Mouse (Mus musculus): ENCODE measurements around the gene Gm20388. TPM values are rescaled to one million over a fixed set of nuclear protein-coding genes. Genes with fewer than 3 reads are reported as not detected.
A peak's percentile ranks its signal among the peaks of the same experiment; 100 is the strongest.

The Gm20388 gene
- total RNA-seq, 2 experiments from 2014 or later: 18.6 TPM; not detected in 1

DNA sequence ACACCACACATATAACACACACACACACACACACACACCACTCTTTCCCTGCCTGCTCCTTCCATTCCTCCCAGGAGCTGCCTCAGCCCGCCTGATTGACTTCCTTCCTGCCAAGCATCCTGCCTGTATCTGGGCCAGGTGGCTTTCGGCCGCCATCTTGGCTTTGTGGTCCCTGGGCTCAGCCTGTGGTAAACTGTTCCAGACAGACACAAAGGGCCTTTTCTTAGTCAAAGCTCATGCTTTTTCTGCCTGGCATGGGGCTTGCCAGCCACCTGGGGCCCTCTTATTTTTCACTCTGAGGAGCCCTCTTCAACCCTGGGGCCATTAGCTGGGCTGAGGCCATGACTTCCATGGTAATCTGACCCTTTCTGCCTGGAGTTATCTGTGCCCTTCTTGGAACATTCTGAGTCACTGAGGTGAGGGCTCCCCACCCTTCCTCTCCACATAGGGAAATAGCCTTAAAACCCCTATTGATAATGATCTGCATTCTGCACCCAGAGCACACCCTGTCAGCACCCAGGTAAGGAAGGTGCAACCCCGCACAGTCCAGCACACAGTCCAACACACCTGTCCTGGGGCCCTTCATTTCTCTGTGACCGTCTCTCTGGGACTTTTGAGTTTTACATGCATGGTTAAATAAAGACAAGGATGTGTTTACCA is 122.0 kb downstream of the Gm20388 start:
- intact Hi-C loops (cut with DNase I): no loop called here
- DNase-seq (ENCODE audit: low spot score in 2 of 2): no peak

DNA sequence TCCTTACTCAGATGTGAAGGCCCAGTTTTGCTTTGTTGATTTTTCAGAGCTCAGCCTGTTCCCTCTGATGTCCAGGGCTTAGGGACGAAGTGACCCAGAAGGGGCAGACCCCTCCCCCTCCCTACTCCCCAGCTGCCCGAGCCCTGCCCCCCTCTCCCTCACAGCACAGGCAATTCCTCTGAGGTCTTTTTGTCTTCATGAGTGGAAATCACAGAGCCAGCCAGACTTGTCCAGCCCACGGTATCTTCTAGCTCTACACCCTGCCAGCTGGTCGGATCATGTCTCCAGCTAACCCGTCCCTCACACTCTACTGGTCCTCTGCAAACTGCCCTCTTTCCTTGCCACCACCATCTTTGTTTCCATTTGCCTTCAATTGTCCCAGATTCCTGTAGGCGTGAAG is 123.8 kb downstream of the Gm20388 start:
- DNase-seq (ENCODE audit: low spot score in 2 of 2): peak in 1 of 2 experiments; percentile 39
- intact Hi-C loops (cut with DNase I): no loop called here

DNA sequence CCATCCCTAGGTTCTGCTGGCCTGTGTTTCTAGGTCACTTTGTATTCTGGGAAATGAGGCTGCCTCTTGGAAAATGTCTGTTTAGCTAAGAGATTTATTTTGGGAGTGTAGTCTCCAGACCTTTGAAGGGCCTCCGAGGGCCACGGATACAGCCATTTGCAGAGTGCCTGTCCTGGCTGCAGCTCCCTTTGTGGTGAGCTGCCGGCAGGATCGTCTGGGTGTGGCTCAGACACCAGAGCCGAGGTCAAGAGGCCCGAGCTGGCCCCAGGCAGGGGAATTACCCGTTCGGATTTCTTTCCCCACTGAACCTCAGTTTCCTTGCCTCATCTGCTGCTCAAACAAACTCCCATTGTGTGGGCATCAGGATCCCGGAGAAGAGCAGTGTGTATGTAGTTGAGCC is 125.5 kb downstream of the Gm20388 start:
- DNase-seq (ENCODE audit: low spot score in 2 of 2): no peak
- intact Hi-C loops (cut with DNase I): no loop called here

DNA sequence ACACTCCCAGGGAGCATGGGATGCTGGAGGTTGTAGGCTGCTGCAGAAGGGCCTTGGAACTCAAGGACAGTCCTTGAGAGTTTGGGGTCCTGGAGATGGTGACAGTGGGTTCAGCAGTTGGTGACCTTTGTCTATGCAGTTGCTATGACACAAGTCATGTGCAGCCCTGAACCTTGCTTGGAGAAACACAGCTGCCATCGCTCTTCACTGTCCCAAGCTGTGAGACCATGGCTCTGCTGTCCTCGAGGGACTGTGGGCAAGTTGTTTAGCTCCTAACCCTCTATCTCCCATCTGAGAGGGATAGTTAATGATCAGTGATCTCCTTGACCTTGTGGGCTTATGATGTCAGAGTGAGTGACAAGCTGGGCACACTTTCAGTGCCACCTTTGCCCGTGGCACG is 125.9 kb downstream of the Gm20388 start:
- DNase-seq (ENCODE audit: low spot score in 2 of 2): no peak
- intact Hi-C loops (cut with DNase I): no loop called here

DNA sequence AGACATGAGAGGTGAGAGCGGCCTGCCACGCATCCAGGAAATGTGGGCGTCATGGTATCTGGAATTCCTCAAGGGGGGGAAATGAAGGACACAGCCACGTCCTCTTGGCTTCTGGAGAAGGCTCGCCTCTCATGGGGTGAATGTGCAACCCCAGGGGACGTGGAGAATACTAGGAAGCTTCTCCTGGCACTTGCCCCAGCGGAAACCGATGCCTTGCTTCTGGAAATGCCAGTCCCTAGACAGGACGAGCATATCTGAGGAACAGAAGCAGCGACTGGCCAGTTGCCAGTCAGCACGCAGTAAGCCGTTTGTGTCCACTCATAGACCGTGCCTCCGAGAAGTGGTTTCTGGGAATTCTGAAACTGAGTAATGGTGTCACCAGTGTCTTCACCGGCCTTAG is 126.6 kb downstream of the Gm20388 start:
- DNase-seq (ENCODE audit: low spot score in 2 of 2): no peak
- intact Hi-C loops (cut with DNase I): no loop called here

- intact Hi-C loops (cut with DNase I): no loop called here
- DNase-seq (ENCODE audit: low spot score in 2 of 2): no peak
Observed at GRCm38 (mm10) chr8:120037611-120038010, 127.0 kb downstream of the Gm20388 start.

DNA sequence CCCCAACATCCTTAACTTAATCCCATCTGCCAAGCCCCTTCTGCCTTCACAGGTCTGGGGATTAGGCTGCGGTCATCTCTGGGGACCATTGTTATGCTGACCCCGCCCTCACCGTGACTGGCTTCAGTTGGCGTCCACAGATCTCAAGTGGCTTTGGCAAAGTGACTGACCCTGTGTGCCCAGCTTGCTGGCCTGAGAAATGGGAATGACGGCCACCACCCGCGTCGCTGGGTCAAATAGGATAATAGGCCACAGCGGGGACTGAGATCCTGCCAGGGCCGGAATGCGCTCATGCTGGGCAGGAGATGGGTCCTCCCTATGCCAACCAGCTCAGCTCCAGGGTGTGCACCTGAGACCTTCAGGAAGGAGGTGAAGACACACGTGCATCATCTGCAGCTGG is 128.1 kb downstream of the Gm20388 start:
- intact Hi-C loops (cut with DNase I): no loop called here
- no peak for DNase-seq (ENCODE audit: low spot score in 2 of 2)

DNA sequence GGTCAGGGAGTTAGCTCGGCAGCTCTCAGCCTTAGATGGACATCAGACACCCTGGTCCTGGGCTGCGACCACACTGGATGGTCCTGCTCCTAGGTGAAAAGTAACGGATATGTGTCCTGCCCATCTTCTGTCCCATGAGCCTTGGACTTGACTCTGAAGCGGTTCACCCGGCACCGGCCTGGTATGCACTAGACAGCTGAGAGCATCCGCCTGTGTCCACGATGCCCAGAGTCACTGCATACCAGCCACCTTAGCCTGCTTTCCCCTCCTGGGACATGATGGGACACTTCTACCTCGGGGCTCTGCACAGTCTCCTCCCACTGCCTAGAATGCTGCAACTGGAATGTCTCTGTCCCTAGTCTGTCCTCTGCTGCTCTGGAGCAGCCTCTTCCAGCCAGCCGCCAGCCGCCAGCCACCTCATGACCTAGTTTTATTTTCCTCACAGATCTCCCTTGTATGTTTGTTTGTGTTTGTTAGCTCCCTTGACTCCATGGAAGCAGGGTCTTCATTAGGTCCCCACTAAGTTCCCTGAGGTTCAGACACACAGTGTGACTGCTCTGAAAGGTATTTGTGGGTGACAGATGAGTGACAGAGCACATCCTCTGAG is 128.8 kb downstream of the Gm20388 start:
- no peak for DNase-seq (ENCODE audit: low spot score in 2 of 2)

DNA sequence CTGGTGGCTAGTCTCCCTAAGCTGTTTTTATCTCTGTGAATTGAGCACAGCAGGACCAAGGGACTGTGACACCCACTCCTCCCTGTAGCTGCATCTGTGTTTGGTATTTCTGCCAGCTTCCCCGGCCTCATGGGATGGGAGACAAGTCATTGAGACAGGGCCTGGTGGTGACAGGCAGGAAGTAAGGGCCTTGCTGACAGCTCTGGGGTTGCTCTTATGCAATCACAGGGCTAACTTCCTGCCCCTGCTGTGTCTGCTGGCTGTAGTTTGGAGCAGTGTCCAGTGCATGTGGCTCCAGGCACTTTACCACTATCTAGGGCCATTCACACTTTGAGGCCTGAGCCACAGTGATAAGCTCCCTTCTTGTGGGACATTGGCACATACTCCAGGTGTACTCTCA is 130.2 kb downstream of the Gm20388 start:
- peak; percentile 32 to 71 for DNase-seq (ENCODE audit: low spot score in 2 of 2)
- intact Hi-C loops (cut with DNase I): no loop called here

More for the DNA sequence above, 128.8 kb downstream of the Gm20388 start:
- intact Hi-C loops (cut with DNase I): no loop called here

DNA sequence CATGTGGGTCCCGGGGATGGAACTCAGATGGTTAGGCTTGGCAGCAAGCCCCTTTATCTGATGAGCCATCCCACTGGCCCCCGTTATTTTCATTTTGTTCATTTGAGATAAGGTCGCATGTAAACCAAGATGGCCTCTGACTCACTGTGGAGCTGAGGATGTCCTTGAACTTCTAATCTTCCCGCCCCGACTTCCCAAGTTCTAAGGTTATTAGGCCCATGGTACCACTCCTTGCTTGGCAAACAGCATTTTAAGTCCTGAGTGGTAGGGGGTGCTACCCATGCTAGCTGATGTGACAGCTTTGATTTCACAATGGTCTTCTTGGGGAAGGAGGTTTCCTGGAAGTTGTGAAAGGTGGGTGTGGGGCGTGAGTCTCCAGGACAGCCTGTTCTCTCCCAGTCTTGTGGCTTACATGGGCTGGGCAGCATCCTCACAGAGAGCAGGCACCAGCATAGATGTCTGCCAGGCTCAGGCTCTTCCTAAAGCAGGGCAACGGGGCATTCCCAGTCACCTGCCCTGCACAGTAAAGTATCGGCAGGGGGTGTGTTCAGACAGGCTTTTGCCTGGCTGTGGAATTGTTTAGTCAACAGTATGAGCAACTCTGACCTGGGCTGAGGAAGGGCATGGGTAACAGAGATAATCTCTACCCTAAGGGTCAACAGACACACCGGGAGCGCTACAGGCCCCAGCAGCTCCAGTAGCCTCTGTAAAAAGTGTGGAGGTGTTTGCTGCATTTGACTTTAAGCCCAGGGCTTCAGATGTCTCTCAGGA is 132.1 kb downstream of the Gm20388 start:
- no peak for DNase-seq (ENCODE audit: low spot score in 2 of 2)
- intact Hi-C loops (cut with DNase I): no loop called here

DNA sequence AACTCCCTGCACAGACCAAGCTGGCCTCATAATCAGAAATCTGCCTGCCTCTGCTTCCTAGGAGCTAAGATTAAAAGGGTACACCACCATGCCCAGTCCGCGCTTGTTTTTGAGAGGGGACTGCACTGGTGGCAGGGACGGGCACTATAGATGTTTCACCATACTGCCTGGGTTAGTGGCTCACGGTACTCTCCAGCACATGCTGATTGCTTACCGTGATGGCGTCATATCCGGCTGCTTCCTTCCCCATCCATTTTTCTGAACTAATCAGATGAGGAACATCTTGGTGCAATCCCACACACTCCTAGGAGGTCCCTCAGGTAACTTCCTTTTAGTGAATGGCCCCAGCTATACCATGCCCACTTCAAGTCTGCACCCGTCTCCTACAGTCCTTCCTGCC is 134.3 kb downstream of the Gm20388 start:
- DNase-seq (ENCODE audit: low spot score in 2 of 2): no peak
- intact Hi-C loops (cut with DNase I): no loop called here

- intact Hi-C loops (cut with DNase I): no loop called here
- no peak for DNase-seq (ENCODE audit: low spot score in 2 of 2)
Observed at GRCm38 (mm10) chr8:120045471-120045870, 134.8 kb downstream of the Gm20388 start.

- peak; percentile 82 to 95 for DNase-seq (ENCODE audit: low spot score in 2 of 2)
- intact Hi-C loops (cut with DNase I): no loop called here
Observed at GRCm38 (mm10) chr8:120046258-120047020, 135.8 kb downstream of the Gm20388 start.

DNA sequence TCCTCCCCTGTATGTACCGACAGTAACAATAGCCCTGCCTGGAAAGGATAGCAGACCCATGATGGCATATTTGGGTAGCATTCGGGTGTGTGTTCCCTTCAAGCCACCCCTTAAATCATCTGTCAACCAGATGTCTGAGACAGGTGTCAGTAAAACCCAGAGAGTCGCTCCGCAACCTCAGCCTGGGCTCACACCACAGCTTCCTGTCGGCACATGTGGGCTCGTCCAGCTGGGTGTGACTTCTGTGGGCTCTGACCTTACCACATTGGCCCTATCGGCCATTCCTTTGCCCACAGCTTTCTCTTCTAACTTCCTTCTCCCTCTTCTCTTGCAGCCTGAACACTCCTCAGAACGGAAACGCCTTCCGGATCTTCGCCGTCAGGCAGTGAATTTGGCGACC is 139.3 kb downstream of the Gm20388 start:
- intact Hi-C loops (cut with DNase I): no loop called here
- DNase-seq (ENCODE audit: low spot score in 2 of 2): no peak

DNA sequence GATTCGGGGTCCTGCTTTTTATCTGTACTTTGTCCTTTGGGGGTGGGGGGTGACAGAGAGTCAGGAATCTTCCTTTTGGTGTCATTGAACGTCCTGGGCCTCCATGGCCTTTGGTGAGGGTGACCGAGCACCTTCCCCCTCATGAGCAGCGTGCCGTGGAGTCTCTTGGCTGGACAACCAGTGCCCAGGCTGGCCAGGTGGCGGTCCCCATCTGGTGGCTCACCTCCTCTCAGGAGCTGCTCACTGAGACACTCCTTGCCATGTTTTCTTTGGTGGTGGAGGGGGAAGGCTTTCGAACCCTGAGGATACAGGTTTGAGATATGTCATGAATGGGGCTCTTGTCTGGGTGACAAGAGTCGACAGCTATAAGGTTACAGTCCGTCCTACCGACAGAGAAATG is 139.7 kb downstream of the Gm20388 start:
- DNase-seq (ENCODE audit: low spot score in 2 of 2): no peak
- intact Hi-C loops (cut with DNase I): no loop called here

GRCm38 (mm10) chr8:120051006-120051405 is 140.4 kb downstream of the Gm20388 start:
- DNase-seq (ENCODE audit: low spot score in 2 of 2): no peak
- intact Hi-C loops (cut with DNase I): no loop called here

- intact Hi-C loops (cut with DNase I): no loop called here
- DNase-seq (ENCODE audit: low spot score in 2 of 2): no peak
Observed at GRCm38 (mm10) chr8:120051908-120052307, 141.3 kb downstream of the Gm20388 start.

- intact Hi-C loops (cut with DNase I): no loop called here
- no peak for DNase-seq (ENCODE audit: low spot score in 2 of 2)
Observed at GRCm38 (mm10) chr8:120052318-120052717, 141.7 kb downstream of the Gm20388 start.

DNA sequence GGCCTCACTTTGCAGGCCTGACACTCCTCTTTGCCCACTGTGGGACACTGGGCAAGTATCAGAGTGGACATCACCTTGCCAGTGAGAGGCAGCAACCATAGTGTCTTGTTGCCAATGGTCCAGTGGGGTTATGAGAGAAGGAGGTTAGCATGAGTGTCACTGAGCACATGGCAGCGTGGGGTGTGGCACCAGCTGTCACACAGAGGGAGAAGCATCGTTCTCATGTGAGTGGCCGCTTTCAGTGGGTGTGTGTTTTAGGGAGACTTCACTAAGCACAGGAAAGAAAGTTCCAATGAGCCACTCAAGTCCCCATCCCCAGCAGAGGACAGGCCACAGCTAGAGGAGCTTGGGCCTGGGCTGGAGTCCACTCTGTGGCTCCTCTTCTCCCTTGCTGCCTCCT is 144.2 kb downstream of the Gm20388 start:
- DNase-seq (ENCODE audit: low spot score in 2 of 2): no peak
- intact Hi-C loops (cut with DNase I): no loop called here

- no peak for DNase-seq (ENCODE audit: low spot score in 2 of 2)
- intact Hi-C loops (cut with DNase I): no loop called here
Observed at GRCm38 (mm10) chr8:120057078-120057477, 146.4 kb downstream of the Gm20388 start.
